Mouse (Mus musculus) limb, embryonic 13.5 days (tissue): ENCODE measurements around the gene Qser1. TPM values are rescaled to one million over a fixed set of nuclear protein-coding genes. Genes with fewer than 3 reads are reported as not detected.

ENCODE experiments used
- ATAC-seq: fragments of 200-750 bp; cut with Nextera tagmentation; 2 replicates; pipeline ENCODE4 v1.8.0; 2017; ENCODE audit warnings: low read depth, moderate number of reproducible peaks, moderate TSS enrichment; ENCODE audit not compliant: low FRiP score
- H3K27ac ChIP-seq: fragments of 300-500 bp; sonication (generic); 2 replicates; pipeline ENCODE4 v1.5.1; 2015; ENCODE audit warnings: inconsistent platforms, mild to moderate bottlenecking, moderate library complexity
- H3K27me3 ChIP-seq: fragments of 300-500 bp; sonication (generic); 2 replicates; pipeline ENCODE4 v1.6.1; 2015; ENCODE audit warnings: mild to moderate bottlenecking, inconsistent platforms
- H3K36me3 ChIP-seq: fragments of 300-500 bp; sonication (generic); 2 replicates; pipeline ENCODE4 v1.6.1; 2015; ENCODE audit warnings: inconsistent platforms, mild to moderate bottlenecking, moderate library complexity
- H3K4me1 ChIP-seq: fragments of 300-500 bp; sonication (generic); 2 replicates; pipeline ENCODE4 v1.6.1; 2015; ENCODE audit warnings: inconsistent platforms
- H3K4me2 ChIP-seq: fragments of 300-500 bp; sonication (generic); replicated peaks from 2 replicates; pipeline ENCODE4 v1.6.1; 2015; ENCODE audit warnings: inconsistent platforms, mild to moderate bottlenecking, moderate library complexity
- H3K4me3 ChIP-seq: fragments of 300-500 bp; sonication (generic); 2 replicates; pipeline ENCODE4 v1.5.1; 2015; ENCODE audit warnings: moderate library complexity, mild to moderate bottlenecking, inconsistent platforms
- H3K9ac ChIP-seq: fragments of 300-500 bp; sonication (generic); 2 replicates; pipeline ENCODE4 v1.6.1; 2015; ENCODE audit warnings: mild to moderate bottlenecking, inconsistent platforms
- H3K9me3 ChIP-seq: fragments of 300-500 bp; sonication (generic); 2 replicates; pipeline ENCODE4 v1.6.1; 2016; ENCODE audit warnings: inconsistent platforms
- WGBS: fragments of 180-500 bp; shearing (Covaris S2); methylation state at CpG from one replicate; pipeline ENCODE4 v1.1.7; 2015; 5-methylcytosine and 5-hydroxymethylcytosine counted together
- polyA plus RNA-seq: library from polyadenylated mRNA; unstranded; fragments of >200 nt; fragmentation: Nextera tagmentation; extraction: Ambion mirVana; gene quantifications from 2 replicates; pipeline ENCODE4 v1.2.1, GENCODE M21; 2015

Qser1 gene
- polyA plus RNA-seq, 1 experiment from 2014 or later, result 12.0 TPM

GRCm38 (mm10) chr2:104815561-104816370 is 794 bp downstream of the Qser1 start:
- H3K36me3 ChIP-seq, result no peaks in the 10 kb centered on the region
- peaks cover 19% of the 10 kb centered on the region for H3K4me1 ChIP-seq
- H3K27ac ChIP-seq, result peak overlapping the region; percentile 98
- H3K27me3 ChIP-seq, result no peaks in the 10 kb centered on the region
- peak overlapping the region; percentile 93 for H3K4me3 ChIP-seq
- no peaks in the 10 kb centered on the region for H3K9me3 ChIP-seq
- peak overlapping the region; percentile 82 for H3K4me2 ChIP-seq
- ATAC-seq, result peak; percentile 22
- WGBS, result 0% methylated on average over 32 of the region's 33 CpGs
- peak overlapping the region; percentile 98 for H3K9ac ChIP-seq

GRCm38 (mm10) chr2:104814181-104814951 is 2.2 kb downstream of the Qser1 start:
- H3K9ac ChIP-seq, result no peak overlapping the region
- WGBS, result 59% methylated on average over 5 of the region's 5 CpGs
- ATAC-seq, result no peak
- H3K4me1 ChIP-seq, result peaks cover 22% of the 10 kb centered on the region
- H3K36me3 ChIP-seq, result peaks cover 8% of the 10 kb centered on the region
- peak overlapping the region; percentile 11; the same call in 1 of the 2 replicates for H3K4me2 ChIP-seq
- peaks cover 3% of the 10 kb centered on the region; the same call in 1 of the 2 replicates for H3K9me3 ChIP-seq
- H3K4me3 ChIP-seq, result peak overlapping the region; percentile 7; the same call in 1 of the 2 replicates
- H3K27ac ChIP-seq, result no peak overlapping the region
- no peaks in the 10 kb centered on the region for H3K27me3 ChIP-seq

- Histone ChIP-seq H3K4me1 (peaks cover under 1% of the 10 kb centered on the region; the same call in 1 of the 2 replicates), H3K9ac (no peak overlapping the region), H3K36me3 (peaks cover 23% of the 10 kb centered on the region), H3K4me2 (no peak overlapping the region), H3K9me3 (peaks cover 6% of the 10 kb centered on the region; the same call in 1 of the 2 replicates), H3K27ac (no peak overlapping the region), H3K27me3 (no peaks in the 10 kb centered on the region), H3K4me3 (no peak overlapping the region)
- no peak for ATAC-seq
- WGBS, result 85% methylated on average over 1 of the region's 1 CpGs
Measured at GRCm38 (mm10) chr2:104805435-104805834, 11.1 kb downstream of the Qser1 start.

- H3K4me3 ChIP-seq, result no peak overlapping the region
- H3K4me1 ChIP-seq, result no peaks in the 10 kb centered on the region
- no peaks in the 10 kb centered on the region for H3K27me3 ChIP-seq
- H3K4me2 ChIP-seq, result no peak overlapping the region
- peaks cover 59% of the 10 kb centered on the region for H3K36me3 ChIP-seq
- H3K9ac ChIP-seq, result no peak overlapping the region
- no peak overlapping the region for H3K27ac ChIP-seq
- no peaks in the 10 kb centered on the region for H3K9me3 ChIP-seq
- ATAC-seq, result no peak
- WGBS, result 89% methylated on average over 1 of the region's 1 CpGs
Measured at GRCm38 (mm10) chr2:104774763-104775162, 41.8 kb downstream of the Qser1 start.

- Histone ChIP-seq H3K27ac (no peak overlapping the region), H3K27me3 (no peaks in the 10 kb centered on the region)
Measured at GRCm38 (mm10) chr2:104768697-104769096, 47.9 kb downstream of the Qser1 start.

GRCm38 (mm10) chr2:104764018-104764417 is 52.5 kb downstream of the Qser1 start:
- peaks cover 68% of the 10 kb centered on the region for H3K36me3 ChIP-seq
- WGBS, result 95% methylated on average over 4 of the region's 4 CpGs

More at GRCm38 (mm10) chr2:104768697-104769096, 47.9 kb downstream of the Qser1 start:
- Histone ChIP-seq H3K9me3 (no peaks in the 10 kb centered on the region), H3K36me3 (peaks cover 66% of the 10 kb centered on the region), H3K9ac (no peak overlapping the region), H3K4me2 (no peak overlapping the region), H3K4me1 (no peaks in the 10 kb centered on the region), H3K4me3 (no peak overlapping the region)
- ATAC-seq, result no peak
- WGBS, result 84% methylated on average over 1 of the region's 1 CpGs

GRCm38 (mm10) chr2:104763134-104763703 is 53.3 kb downstream of the Qser1 start:
- ATAC-seq, result no peak
- H3K9me3 ChIP-seq, result no peaks in the 10 kb centered on the region
- H3K9ac ChIP-seq, result no peak overlapping the region
- H3K36me3 ChIP-seq, result peaks cover 61% of the 10 kb centered on the region
- 77% methylated on average over 8 of the region's 8 CpGs for WGBS
- H3K4me2 ChIP-seq, result no peak overlapping the region
- H3K27ac ChIP-seq, result no peak overlapping the region
- H3K4me3 ChIP-seq, result no peak overlapping the region
- no peaks in the 10 kb centered on the region for H3K27me3 ChIP-seq
- no peaks in the 10 kb centered on the region for H3K4me1 ChIP-seq

More at GRCm38 (mm10) chr2:104764018-104764417, 52.5 kb downstream of the Qser1 start:
- Histone ChIP-seq H3K27me3 (no peaks in the 10 kb centered on the region), H3K27ac (no peak overlapping the region), H3K4me3 (no peak overlapping the region), H3K9ac (no peak overlapping the region), H3K4me2 (no peak overlapping the region), H3K9me3 (no peaks in the 10 kb centered on the region), H3K4me1 (no peaks in the 10 kb centered on the region)
- ATAC-seq, result no peak

- Histone ChIP-seq H3K4me2 (no peak overlapping the region), H3K9me3 (no peaks in the 10 kb centered on the region), H3K4me3 (no peak overlapping the region), H3K4me1 (no peaks in the 10 kb centered on the region), H3K36me3 (peaks cover 10% of the 10 kb centered on the region; the same call in 1 of the 2 replicates), H3K27me3 (no peaks in the 10 kb centered on the region), H3K9ac (no peak overlapping the region), H3K27ac (no peak overlapping the region)
- 54% methylated on average over 3 of the region's 3 CpGs for WGBS
- no peak for ATAC-seq
Measured at GRCm38 (mm10) chr2:104750611-104751010, 65.9 kb downstream of the Qser1 start.

- Histone ChIP-seq H3K27me3 (peaks cover 3% of the 10 kb centered on the region; the same call in 1 of the 2 replicates), H3K4me1 (no peaks in the 10 kb centered on the region), H3K27ac (no peak overlapping the region), H3K4me2 (no peak overlapping the region), H3K9ac (no peak overlapping the region), H3K9me3 (no peaks in the 10 kb centered on the region), H3K36me3 (peaks cover 7% of the 10 kb centered on the region; the same call in 1 of the 2 replicates), H3K4me3 (no peak overlapping the region)
- ATAC-seq, result no peak
- WGBS, result 82% methylated on average over 5 of the region's 5 CpGs
Measured at GRCm38 (mm10) chr2:104748652-104749183, 67.8 kb downstream of the Qser1 start.

GRCm38 (mm10) chr2:104746251-104746650 is 70.3 kb downstream of the Qser1 start:
- no peak for ATAC-seq
- no peak overlapping the region for H3K9ac ChIP-seq
- H3K27me3 ChIP-seq, result peaks cover 19% of the 10 kb centered on the region
- WGBS, result 55% methylated on average over 8 of the region's 8 CpGs
- no peaks in the 10 kb centered on the region for H3K9me3 ChIP-seq
- H3K27ac ChIP-seq, result no peak overlapping the region
- peaks cover 16% of the 10 kb centered on the region for H3K4me1 ChIP-seq
- H3K36me3 ChIP-seq, result no peaks in the 10 kb centered on the region
- no peak overlapping the region for H3K4me2 ChIP-seq
- H3K4me3 ChIP-seq, result no peak overlapping the region

- Histone ChIP-seq H3K27ac (no peak overlapping the region), H3K4me3 (no peak overlapping the region), H3K36me3 (no peaks in the 10 kb centered on the region), H3K9me3 (no peaks in the 10 kb centered on the region), H3K9ac (no peak overlapping the region), H3K4me2 (no peak overlapping the region), H3K27me3 (peaks cover 33% of the 10 kb centered on the region), H3K4me1 (peaks cover 21% of the 10 kb centered on the region)
- ATAC-seq, result no peak
- 49% methylated on average over 5 of the region's 5 CpGs for WGBS
Measured at GRCm38 (mm10) chr2:104743971-104744370, 72.6 kb downstream of the Qser1 start.
